Mouse (Mus musculus) intestine, postnatal 0 days (tissue): ENCODE results near the gene Ccdc121. TPM values are rescaled to one million over a fixed set of nuclear protein-coding genes. Genes with fewer than 3 reads are reported as not detected.

Experiments used
- ATAC-seq: fragments of 200-750 bp; cut with Nextera tagmentation; 2 replicates; pipeline ENCODE4 v1.8.0; 2017; ENCODE audit warnings: mild to moderate bottlenecking, moderate TSS enrichment, moderate library complexity
- H3K27ac ChIP-seq: fragments of 300-500 bp; sonication (generic); 2 replicates; pipeline ENCODE4 v1.5.1; 2014; ENCODE audit warnings: mild to moderate bottlenecking, low read depth, low read length, moderate library complexity
- H3K27me3 ChIP-seq: fragments of 300-500 bp; sonication (generic); replicated peaks from 2 replicates; pipeline ENCODE4 v1.6.1; 2014; ENCODE audit warnings: low read length, mixed read lengths; ENCODE audit not compliant: control insufficient read depth, insufficient read depth
- H3K36me3 ChIP-seq: fragments of 300-500 bp; sonication (generic); 2 replicates; pipeline ENCODE4 v1.6.1; 2014; ENCODE audit warnings: mild to moderate bottlenecking, moderate library complexity; ENCODE audit not compliant: control insufficient read depth, insufficient read depth
- H3K4me1 ChIP-seq: fragments of 300-500 bp; sonication (generic); replicated peaks from 2 replicates; pipeline ENCODE4 v1.6.1; 2014; ENCODE audit warnings: antibody characterized with exemption, low read length, mixed read lengths; ENCODE audit not compliant: control insufficient read depth, insufficient read depth
- H3K4me2 ChIP-seq: fragments of 300-500 bp; sonication (generic); replicated peaks from 2 replicates; pipeline ENCODE4 v1.6.1; 2014; ENCODE audit warnings: low read depth, mild to moderate bottlenecking, moderate library complexity
- H3K4me3 ChIP-seq: fragments of 300-500 bp; sonication (generic); 2 replicates; pipeline ENCODE4 v1.5.1; 2014; ENCODE audit warnings: low read depth, low read length
- H3K9ac ChIP-seq: fragments of 300-500 bp; sonication (generic); 2 replicates; pipeline ENCODE4 v1.6.1; 2014; ENCODE audit warnings: mild to moderate bottlenecking, low read depth, low read length
- H3K9me3 ChIP-seq: fragments of 300-500 bp; sonication (generic); 2 replicates; pipeline ENCODE4 v1.6.1; 2016; ENCODE audit warnings: mixed run types; ENCODE audit not compliant: control insufficient read depth
- CTCF ChIP-seq: sonication (generic); IDR thresholded peaks from 2 replicates; pipeline ENCODE4 v1.5.1; 2016; ENCODE audit warnings: low read depth, mild to moderate bottlenecking, control low read depth, antibody characterized with exemption, moderate library complexity
- WGBS: fragments of 180-500 bp; shearing (Covaris S2); extraction: QIAGEN DNeasy Blood & Tissue Kit; methylation state at CpG from one replicate; pipeline ENCODE4 v1.1.7; 2014; 5-methylcytosine and 5-hydroxymethylcytosine counted together
- polyA plus RNA-seq: library from polyadenylated mRNA; unstranded; fragments of >200 nt; fragmentation: Nextera tagmentation; extraction: Ambion mirVana; gene quantifications from 2 replicates; pipeline ENCODE4 v1.2.1, GENCODE M21; 2015

Ccdc121 gene
- polyA plus RNA-seq, 1 experiment from 2014 or later: not detected

DNA sequence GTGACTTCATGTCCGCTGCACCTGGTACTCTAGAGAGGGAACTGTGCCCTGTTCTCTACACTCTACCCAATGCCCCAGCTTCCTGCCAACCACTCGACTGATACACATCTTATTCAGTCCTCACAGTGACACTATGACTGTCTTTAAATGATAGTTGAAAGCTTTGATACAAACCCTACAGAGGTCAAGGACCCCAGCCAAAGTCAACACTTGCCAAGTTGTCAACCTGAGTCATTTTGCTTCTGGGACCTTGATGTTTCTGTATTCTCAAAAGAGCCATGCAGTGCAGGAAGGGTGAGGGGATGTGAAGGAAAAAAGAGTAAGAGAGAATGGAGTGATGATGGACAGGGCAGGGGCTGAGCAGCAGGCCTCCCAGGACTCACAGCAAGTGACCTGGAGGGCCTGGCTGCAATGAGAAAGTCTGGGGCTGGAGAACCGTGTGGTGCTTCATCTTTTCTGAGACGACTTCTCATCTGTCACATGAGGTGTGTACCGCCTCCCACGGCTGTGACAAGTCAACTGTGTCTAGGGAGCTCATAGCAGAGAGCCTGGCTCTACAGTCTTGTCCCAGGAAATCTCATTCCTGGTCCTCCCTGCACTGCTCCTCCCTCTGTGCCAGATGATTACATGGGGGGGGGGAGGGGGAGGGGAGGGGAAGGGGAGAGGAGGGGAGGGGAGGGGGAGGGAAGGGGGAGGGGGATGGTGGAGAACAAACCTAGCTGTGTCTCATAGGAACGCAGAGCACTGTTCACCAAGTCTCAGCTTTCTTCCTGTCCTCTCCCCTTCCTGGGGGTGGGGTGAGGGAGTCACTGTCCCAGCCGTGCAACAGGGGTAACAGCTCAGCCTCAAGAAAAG is 49.0 kb downstream of the Ccdc121 start:
- no peak overlapping the region for H3K4me2 ChIP-seq
- H3K9me3 ChIP-seq: 0 out of 2 replicates have a peak, but pooled peaks cover 4% of the 10 kb centered on the region
- no peaks in the 10 kb centered on the region for H3K4me1 ChIP-seq
- WGBS: 59% methylated on average over 8 of the region's 8 CpGs
- H3K36me3 ChIP-seq: no peaks in the 10 kb centered on the region
- H3K27me3 ChIP-seq: no peaks in the 10 kb centered on the region
- no peak; the same call in 1 of the 2 replicates for ATAC-seq
- no peak overlapping the region for H3K9ac ChIP-seq
- no peak overlapping the region for H3K27ac ChIP-seq
- no peak for TF ChIP-seq CTCF
- H3K4me3 ChIP-seq: no peak overlapping the region

DNA sequence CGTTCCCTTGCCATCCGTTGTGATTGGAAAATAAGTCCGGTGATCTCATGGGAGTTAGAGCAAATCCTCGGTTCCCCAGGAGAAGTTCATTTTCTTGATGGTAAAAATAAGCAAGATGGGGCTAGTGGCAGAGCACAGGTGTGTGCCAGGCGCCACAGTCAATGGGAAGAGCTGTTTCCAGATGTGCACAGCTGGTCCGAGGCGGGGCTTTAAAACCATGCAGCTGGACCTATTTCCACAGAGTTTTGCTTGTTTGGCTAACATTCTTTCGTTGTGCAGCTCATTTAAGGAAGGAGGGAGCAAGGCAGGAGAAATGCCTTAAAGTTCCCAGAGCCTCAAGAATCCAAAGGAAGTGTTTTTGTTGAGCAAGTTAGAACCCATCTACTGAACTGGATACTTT is 49.8 kb downstream of the Ccdc121 start:
- H3K27me3 ChIP-seq: no peaks in the 10 kb centered on the region
- no peak for ATAC-seq
- no peak overlapping the region for H3K9ac ChIP-seq
- no peaks in the 10 kb centered on the region for H3K4me1 ChIP-seq
- H3K4me3 ChIP-seq: no peak overlapping the region
- 71% methylated on average over 8 of the region's 8 CpGs for WGBS
- H3K27ac ChIP-seq: no peak overlapping the region
- TF ChIP-seq CTCF: no peak
- H3K9me3 ChIP-seq: 0 out of 2 replicates have a peak, but pooled peaks cover 4% of the 10 kb centered on the region
- H3K4me2 ChIP-seq: no peak overlapping the region
- no peaks in the 10 kb centered on the region for H3K36me3 ChIP-seq

DNA sequence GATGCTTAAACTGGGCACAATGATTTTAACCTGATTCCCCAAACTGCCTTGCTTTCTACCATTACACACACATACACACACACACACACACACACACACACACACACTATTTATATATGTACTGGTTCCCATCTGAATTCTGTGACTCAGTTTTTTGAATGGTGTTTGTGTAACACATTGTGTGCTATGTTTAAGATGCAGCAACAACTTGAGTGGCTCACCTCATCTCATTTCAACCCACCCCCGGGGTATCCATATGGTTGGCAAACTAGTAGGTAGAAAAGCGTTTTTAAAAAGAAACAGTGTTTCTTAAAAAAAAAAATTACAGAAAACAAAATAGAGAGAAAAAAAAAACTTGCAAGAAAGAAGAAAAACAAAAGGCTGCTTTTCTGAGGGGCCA is 51.0 kb downstream of the Ccdc121 start:
- H3K27ac ChIP-seq: no peak overlapping the region
- no peak overlapping the region for H3K4me2 ChIP-seq
- H3K9me3 ChIP-seq: 0 out of 2 replicates have a peak, but pooled peaks cover 4% of the 10 kb centered on the region
- no peak overlapping the region for H3K4me3 ChIP-seq
- TF ChIP-seq CTCF: no peak
- H3K9ac ChIP-seq: no peak overlapping the region
- H3K4me1 ChIP-seq: no peaks in the 10 kb centered on the region
- no peak for ATAC-seq
- H3K36me3 ChIP-seq: no peaks in the 10 kb centered on the region
- no peaks in the 10 kb centered on the region for H3K27me3 ChIP-seq
- 81% methylated on average over 2 of the region's 2 CpGs for WGBS

Other genes with a start within 250 kb of the Ccdc121 start
- gene Cnih3, start 158.8 kb downstream of the Ccdc121 start, polyA plus RNA-seq: 0.13 and 0.25 TPM in 2 replicates
- gene Dnah14, start 65.1 kb upstream of the Ccdc121 start, polyA plus RNA-seq: 1.1 and 1.2 TPM in 2 replicates